Mouse (Mus musculus) ES-Bruce4 (cell line): Measurements from ENCODE around the gene Slc5a5.
A peak's percentile ranks its signal among the peaks of the same experiment; 100 is the strongest.

Experiments used
- CTCF ChIP-seq: IDR thresholded peaks from one replicate; pipeline ENCODE4 v1.8.1; 2011; ENCODE audit warnings: low read depth, low read length
- EP300 ChIP-seq: IDR thresholded peaks from 2 replicates; pipeline ENCODE4 v1.6.1; 2011; ENCODE audit warnings: low read depth, low read length; ENCODE audit not compliant: insufficient read depth
- POLR2A ChIP-seq: IDR thresholded peaks from one replicate; pipeline ENCODE4 v1.8.1; 2011; ENCODE audit warnings: low read length; ENCODE audit not compliant: insufficient read depth

DNA sequence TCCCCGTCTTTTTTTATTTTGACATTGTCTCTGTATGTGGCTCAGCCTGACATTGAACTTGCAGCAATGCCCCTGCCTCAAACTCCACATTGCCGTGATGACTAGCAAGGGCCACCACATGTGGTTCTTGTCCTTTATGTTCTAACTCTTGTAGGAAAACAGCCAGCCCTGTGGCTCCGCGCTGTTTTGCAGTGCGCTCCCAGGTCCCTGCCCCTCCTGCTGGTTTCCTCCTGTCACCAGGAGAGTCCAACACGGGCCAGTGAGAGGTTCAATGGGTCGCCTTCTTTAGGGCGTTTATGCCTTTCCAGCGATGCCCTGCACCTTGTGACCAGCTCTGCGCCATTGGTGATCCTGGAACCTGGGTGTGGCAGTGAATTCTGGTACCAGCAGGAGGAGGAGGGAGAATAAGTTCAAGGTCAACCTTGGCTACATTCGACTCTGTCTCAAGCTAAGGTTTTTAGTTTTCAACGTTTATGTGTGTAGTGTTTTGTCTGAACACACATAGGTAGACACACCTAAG lies 26.5 kb downstream of the Slc5a5 start:
- TF ChIP-seq POLR2A, result no peak
- TF ChIP-seq EP300, result peak; percentile 59; the same call in 1 of the 2 replicates
- no peak for TF ChIP-seq CTCF
